Mouse (Mus musculus) kidney, adult 11 months (tissue): ENCODE results near the gene Nfkbie.

Source experiments
- DNase-seq: peaks from one replicate; pipeline ENCODE4 v3.0.0; 2022

Gene Nfkbie

GRCm38 (mm10) chr17:45563655-45564530 is 8.4 kb downstream of the Nfkbie start, which contains the start of gene Slc35b2:
Gene Slc35b2, plus strand, starts transcription at chr17:45563874.
- peak; percentile 91 for DNase-seq

- DNase-seq, result no peak
Observed at GRCm38 (mm10) chr17:45564531-45565084, 9.1 kb downstream of the Nfkbie start.

DNA sequence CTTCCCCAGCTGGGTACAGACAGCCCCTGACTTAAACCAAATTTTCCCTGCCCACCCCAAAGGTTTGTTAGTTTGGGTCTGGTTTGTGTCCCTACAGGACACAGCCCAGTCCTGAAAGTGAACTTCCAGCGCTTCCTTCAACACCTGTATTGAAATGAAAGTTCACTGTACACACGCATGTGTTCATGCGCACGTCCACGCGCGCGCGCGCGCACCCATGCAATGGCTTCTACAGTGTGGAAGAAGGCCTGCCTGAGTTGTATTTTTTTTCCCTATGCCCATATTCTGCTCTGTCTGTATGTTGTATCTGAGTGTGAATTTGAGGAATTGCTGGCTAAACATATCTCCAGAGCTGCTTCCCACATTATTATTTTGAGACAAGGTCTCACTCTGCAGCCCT is 9.6 kb downstream of the Nfkbie start:
- DNase-seq, result no peak

DNA sequence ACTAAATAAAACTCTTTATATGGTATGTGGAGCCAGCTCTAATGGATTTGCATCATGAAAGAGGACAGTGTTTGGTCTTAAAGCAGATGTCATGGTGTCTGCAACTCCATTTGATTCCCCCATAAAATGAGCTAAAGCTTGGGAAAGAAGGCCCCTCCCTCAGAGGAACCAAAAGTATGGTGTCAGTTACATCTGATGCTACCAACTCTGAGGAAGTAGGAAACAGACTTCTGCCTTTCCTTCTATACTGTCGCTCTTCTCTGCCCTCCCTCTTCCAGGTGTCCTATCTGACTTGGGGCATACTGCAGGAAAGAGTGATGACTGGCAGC is 10.5 kb downstream of the Nfkbie start:
- DNase-seq, result no peak

DNA sequence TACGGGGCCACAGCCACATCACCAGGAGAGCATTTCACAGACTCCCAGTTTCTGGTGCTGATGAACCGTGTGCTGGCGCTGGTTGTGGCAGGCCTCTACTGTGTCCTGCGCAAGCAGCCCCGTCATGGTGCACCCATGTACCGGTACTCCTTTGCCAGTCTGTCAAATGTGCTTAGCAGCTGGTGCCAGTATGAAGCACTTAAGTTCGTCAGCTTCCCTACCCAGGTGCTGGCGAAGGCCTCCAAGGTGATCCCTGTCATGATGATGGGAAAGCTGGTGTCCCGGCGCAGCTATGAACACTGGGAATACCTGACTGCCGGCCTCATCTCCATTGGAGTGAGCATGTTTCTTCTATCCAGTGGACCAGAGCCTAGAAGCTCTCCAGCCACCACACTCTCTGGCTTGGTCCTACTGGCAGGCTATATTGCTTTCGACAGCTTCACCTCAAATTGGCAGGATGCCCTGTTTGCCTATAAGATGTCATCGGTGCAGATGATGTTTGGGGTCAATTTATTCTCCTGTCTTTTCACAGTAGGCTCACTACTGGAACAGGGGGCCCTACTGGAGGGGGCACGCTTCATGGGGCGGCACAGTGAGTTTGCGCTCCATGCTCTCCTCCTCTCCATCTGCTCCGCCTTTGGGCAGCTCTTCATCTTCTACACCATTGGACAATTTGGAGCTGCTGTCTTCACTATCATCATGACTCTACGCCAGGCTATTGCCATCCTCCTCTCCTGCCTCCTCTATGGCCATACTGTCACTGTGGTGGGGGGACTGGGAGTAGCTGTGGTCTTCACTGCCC is 11.1 kb downstream of the Nfkbie start:
- DNase-seq, result no peak

GRCm38 (mm10) chr17:45567162-45567601 is 11.7 kb downstream of the Nfkbie start:
- no peak for DNase-seq

GRCm38 (mm10) chr17:45568990-45569389 is 13.5 kb downstream of the Nfkbie start:
- no peak for DNase-seq

- no peak for DNase-seq
Observed at GRCm38 (mm10) chr17:45569999-45570398, 14.5 kb downstream of the Nfkbie start.

- DNase-seq, result peak; percentile 77
Observed at GRCm38 (mm10) chr17:45572103-45573086, 16.9 kb downstream of the Nfkbie start.

DNA sequence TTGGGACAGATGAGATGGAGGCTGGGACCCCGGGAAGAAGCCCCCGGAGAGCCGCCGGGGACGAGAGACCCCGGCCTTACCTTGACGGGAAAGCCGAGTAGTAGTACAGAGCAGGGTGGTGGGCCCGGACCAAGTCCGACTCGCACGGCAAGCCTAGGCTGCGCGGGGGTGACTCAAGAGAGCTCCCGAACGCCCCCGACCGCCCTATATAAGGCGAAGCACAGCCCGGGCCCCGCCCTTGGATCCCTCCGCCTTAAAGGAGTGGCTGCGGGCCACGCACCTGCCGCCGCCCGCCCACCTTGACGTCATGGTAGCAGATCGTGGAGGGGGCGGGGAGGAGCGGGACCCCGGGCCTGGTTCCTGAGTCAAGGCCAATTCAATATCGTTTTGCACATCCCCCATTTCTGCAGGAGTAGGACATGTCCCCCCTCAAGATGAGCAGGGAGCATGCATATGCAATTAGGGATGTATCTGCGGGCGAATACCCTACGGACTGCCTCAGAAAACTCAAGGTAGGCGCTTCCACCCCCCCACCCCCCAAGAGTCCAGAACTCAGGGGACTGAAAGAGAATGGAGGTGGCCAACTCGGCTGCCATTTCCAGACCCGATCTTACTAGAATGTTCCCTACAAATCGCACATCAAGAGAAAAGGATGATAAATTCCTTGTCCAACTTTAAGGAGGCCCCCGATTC is 17.7 kb downstream of the Nfkbie start, which contains the start of gene Hsp90ab1:
Gene Hsp90ab1 (minus strand): TSS at position 185 of the 693 bp plus-strand sequence.
- peak; percentile 97 for DNase-seq

DNA sequence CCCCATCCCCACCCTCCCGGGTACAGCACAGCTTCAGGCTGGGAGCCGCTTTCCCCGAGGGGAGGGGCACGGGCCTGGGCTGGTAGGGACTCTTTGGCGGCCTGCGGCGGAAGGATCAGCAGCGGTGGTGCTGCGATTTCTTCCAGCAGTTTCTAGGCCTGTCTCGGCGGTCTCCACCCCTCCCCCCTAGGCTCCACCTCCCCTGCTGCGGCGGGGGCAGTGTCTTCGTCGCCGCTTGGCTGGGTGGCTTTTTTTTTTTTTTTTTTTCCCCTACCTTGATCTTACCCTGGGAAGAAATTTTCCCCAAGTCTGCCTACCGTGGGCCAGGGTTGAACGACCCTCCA is 18.2 kb downstream of the Nfkbie start:
- peak; percentile 97 for DNase-seq

DNA sequence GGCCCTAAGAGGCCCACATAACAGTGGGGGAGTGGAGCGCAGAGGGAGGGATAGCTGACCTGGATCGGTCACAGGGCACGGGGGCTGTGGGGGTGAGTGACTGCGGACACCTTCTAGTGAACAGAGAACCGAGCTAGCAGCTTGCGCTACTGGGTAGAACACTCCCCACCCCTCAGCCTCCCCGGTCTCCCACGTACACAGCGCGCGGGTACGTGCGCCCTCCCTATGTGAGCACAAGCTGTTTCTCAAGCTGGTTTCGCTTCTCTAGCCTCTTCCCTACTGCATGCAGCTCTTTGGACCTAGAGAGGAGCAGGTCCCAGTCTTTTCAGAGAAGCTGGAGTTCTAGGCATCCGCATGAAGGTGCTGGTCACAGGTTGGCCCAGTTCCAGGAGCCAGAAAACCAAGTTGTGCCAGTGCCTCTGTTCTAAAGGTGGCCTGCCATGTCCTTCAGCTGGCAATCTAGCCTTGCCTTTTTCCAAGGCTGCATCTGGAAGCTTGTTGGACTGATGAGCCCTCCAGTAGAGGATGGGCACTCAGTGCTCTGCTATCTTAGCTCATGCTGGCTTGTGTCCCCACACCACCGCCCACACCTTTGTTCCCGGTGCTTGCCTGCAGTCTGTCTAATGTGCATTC is 18.7 kb downstream of the Nfkbie start:
- DNase-seq, result peak; percentile 77

DNA sequence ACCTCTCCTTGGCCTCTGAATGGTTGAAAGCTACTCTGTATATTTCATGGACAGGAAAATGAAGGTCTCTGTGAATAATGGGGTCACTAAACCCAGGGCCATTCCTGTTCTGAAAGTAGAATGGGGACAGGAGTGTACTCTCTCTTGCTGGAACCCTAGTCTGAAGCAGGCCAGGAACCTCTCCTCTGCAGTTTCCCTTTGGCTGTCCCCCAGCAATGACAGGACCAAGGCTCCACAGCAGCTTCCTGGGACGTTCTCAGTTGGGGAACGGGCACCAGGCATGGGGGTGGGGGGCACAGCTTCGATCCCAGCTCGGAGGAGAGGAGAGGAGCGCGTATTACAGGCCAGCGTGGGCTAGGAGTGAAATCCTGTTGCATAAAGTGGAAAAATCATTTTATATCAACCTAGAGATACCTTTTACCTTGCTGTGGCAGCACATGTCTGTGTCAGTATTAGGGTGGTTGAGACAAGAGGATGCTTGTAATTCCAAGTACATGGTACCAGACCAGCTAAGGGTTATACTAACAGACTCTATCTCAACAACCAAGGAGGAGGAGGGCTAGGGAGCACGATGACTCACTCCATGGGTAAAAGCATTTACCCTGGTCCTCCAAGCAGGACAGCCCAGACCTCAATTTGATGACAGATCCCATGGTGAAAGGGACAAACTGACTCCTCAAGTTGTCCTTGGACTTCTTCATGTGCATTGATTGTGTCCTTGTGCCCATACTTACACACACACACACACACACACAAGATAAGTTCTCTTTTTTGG is 19.8 kb downstream of the Nfkbie start:
- DNase-seq, result no peak

DNA sequence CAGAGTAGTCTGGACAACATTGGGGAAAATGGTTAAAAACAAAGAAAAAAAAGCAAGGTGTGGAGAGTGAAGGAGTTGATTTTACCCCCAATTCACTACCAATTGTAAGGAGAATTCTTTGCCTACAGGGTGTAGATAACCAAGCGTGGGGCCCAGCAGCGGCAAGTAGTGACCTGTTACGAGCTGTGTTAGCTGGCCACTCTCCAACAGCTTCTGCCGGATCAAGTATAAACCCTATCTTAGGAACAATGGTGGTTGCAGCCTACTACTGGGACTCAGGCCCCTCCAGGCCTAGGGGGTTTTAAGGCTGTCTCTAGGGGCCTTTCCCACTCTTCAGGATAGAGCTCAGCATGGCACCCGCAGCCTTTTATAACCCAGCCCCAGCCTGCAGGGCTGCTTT is 22.7 kb downstream of the Nfkbie start:
- DNase-seq, result no peak

DNA sequence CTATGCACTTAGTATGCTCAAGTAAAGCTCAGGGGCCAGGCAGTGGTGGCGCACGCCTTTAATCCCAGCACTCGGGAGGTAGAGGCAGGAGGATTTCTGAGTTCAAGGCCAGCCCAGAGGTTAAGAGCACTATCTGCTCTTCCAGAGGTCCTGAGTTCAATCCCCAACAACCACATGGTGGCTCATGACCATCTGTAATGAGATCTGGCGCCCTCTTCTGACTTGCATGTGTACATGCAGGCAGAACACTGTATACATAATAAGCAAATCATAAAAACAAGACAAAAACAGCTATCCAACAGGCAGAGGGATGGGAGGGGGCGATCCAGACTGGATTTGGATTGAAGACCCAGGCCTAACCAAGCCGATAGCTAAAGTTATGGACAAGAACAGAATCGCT is 23.3 kb downstream of the Nfkbie start:
- no peak for DNase-seq

- peak; percentile 80 for DNase-seq
Observed at GRCm38 (mm10) chr17:45579554-45579953, 24.1 kb downstream of the Nfkbie start.

DNA sequence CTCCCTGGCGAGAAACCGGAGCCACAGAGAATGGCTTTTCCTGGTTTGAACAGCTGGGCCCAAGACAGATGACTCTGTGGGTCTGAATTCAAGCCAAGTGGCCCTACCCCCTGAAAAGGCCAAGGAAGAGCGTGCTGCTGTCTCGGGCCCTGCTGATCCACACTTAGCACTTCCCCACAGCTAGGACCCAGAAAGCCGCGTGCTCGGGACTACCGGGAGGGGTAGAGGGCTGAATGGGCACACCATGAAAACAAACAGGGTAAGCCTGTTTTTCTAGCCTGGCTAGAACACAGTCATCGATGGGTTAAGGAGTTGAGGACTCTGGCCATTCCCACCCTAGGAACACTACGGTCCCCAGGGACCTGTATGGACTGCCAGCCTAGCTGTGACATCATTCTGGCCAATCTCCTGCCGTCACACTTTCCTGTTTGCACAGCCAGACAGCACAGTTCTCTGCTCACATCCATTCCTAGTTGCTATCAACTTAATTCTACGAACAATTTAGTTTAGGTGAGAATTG is 25.5 kb downstream of the Nfkbie start:
- no peak for DNase-seq

DNA sequence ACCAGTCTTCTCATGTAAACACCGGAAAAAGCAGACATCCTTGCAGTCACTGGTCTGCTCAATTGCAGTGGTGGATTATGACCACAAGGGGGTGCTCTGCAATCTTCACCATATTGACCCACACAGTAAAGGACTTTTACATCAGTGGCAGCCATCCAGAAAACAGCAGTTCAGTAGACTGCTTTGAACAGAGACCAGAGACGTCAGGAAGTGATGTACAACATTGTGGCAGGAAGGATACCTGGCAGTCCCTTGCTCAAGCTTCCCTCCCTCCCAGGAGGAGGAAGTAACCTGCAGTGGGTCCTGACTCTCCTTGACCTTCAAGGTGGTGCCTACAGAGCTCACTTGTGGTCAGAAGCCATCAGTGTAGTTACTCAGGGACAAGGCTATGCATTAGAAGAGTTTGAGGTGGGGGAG is 26.1 kb downstream of the Nfkbie start:
- peak; percentile 65 for DNase-seq

- DNase-seq, result no peak
Observed at GRCm38 (mm10) chr17:45582188-45582587, 26.7 kb downstream of the Nfkbie start.

DNA sequence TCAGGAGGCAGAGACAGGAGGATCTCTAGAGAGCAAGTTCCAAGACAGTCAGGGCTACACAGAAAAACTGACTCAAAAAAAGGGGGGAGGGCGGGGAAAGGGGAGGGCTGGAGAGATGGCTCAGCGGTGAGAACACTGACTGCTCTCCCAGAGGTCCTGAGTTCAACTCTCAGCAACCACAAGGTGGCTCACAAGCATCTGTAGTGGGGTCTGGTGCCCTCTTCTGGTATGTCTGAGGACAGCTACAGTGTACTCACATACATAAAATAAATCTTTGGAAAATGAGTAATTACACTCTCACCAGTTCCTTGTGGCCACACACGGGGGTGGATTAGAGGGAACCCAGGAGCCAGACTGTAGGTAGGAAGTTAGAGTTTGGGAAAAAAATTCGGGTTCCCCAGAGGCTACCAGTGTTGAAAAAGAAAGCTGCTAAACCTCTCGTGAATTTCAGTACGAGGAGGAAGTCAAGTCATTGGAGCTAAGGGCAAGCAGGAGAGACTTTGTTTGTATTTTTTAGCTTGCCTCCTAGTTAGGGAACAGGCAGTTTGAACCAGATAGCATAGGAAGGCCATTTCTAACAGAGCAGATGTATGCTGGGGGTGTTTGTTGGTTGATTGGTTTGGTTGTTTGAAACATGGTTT is 27.3 kb downstream of the Nfkbie start:
- DNase-seq, result no peak
